Mouse (Mus musculus) cerebellum, postnatal 14 days (tissue): Measurements from ENCODE around the gene Klf15.
A peak's percentile ranks its signal among the peaks of the same experiment; 100 is the strongest.

Experiments
- DNase-seq, 2 experiments: peaks; one replicate each; pipeline ENCODE4 v3.0.0; 2021; ENCODE audit warnings: mixed read lengths in 2 of 2

Klf15 gene

DNA sequence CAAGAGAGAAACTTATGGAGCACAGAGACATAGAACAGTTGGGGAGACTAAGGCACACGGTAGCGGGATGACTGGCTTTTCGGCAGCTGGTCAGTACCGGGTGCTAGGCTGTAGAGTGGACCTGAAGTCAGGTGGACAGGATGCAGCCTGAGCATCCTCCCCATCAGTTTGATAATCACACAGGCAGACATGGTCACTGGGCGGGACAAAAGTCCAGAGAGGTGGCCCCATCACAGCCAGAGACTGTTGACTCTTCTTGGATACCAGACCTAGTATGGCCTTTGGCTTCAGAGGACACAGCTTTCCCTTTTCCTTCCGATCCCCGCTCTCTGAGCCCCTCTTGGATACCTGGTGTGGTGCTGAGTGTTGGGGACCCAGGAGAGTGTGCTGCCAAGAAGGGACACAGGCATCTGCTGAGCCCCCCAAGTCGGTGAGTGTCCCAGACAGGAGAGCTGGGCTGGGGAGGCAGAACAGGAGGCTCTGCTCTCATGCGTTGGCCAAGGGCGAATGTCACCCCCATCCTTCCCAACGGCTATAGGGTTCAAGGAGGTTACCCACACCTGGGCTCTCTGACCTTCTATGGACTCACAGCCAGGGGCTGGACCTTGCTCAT lies 2.8 kb downstream of the Klf15 start:
- DNase-seq = no peak

DNA sequence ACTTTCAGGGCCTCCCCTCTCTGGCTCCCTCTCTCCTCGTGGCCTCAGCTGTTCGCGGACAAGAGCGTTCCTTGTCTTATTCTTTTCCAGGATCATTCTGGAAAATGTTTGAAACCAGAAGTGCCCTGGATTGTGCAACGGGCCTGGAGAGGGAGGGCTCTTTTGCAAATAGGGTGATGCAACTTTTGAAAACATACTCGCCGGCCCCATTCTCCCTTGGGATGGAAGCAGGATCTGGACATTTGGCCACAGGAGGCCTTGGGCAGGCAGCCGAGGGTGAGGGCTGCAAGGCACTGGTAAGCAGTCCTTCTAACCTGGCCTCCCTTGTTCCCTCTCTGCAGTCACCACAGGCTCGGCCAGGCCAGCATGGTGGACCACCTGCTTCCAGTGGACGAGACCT lies 3.7 kb downstream of the Klf15 start:
- DNase-seq = no peak

- DNase-seq = no peak
These were observed 4.6 kb downstream of the Klf15 start for GRCm38 (mm10) chr6:90466847-90467410.

GRCm38 (mm10) chr6:90468216-90468615 lies 5.8 kb downstream of the Klf15 start:
- no peak for DNase-seq

GRCm38 (mm10) chr6:90469041-90469440 lies 6.7 kb downstream of the Klf15 start:
- DNase-seq = no peak

GRCm38 (mm10) chr6:90470255-90470654 lies 7.9 kb downstream of the Klf15 start:
- no peak for DNase-seq

DNA sequence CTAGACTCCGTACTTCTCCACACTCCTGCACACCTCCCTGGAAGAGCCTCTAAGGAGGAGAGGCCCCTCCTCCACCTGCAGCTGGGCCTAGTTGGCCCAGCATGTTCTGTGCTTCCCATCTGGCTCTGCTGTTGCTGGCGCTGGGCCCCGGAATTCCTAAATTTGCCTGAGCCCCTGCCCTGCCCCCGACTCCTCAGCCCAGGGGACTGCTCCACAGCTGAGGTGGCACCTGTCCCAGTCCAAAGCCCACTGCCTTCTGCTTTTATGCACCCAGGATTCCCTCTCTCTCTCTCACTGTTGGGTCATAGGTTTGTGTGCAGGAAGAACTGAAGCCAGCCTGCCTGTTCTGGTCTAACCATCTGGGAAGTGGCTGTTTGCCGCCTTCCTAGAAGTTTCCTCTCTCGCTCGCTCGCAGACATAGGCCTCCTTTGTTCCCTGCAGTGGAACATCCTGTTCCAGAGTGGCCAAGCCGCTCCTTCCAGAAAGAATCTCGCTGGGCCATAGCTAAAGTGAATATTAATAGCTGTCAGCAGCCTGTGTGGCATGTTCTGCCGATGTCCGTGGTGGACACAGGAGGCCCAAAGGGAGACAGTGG lies 8.7 kb downstream of the Klf15 start:
- DNase-seq = peak; percentile 34 to 51

DNA sequence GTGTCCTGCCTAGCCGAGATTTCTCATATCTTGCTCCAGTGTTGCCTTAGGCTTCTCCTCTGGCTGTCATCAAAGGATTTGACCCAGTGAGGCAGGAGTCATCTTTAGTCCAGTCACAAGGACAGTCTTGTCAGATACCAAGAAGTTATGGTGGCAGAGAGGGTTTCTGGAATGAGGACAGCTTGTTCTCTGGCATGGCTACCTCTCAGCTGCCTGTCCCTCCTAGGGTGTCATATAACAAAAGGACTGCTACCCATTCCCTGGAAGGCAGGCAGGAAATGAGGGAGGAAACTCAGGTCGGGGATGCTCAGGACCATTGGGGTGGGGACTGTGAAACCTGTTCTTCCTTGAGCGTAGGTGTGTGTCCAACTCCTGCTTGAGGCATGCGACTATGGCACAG lies 9.7 kb downstream of the Klf15 start:
- DNase-seq = no peak

- no peak for DNase-seq
These were observed 10.3 kb downstream of the Klf15 start for GRCm38 (mm10) chr6:90472697-90473096.

DNA sequence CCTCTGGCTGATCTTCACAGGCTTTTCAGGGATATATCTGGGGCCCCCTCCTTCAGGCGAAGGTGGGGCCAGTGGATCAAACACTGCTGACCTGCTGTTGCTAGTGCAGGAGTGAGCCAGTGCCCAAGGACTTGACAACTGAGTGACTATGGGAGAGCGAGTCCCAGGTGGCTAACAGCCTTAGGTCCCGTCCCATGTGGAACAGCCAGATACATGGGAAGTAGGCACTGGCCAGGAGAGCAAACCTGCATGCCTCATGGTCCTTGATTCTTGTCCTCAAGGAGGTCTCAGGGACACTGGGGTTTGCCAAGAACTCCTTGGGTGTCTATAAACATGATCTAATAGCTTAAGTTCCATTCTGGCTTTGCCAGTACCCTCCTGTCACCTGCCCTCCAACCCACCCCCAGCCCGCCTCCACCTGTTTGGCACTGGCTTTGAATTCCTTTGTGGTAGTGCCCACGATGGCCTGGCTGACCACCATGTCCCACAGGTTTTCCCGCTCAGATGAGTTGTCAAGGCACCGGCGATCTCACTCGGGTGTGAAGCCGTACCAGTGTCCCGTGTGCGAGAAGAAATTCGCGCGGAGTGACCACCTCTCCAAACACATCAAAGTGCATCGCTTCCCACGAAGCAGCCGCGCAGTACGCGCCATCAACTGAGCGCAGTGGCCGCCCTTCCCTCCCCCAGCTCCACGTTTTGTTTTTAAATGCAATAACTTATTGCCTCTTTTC lies 11.4 kb downstream of the Klf15 start:
- DNase-seq = no peak

DNA sequence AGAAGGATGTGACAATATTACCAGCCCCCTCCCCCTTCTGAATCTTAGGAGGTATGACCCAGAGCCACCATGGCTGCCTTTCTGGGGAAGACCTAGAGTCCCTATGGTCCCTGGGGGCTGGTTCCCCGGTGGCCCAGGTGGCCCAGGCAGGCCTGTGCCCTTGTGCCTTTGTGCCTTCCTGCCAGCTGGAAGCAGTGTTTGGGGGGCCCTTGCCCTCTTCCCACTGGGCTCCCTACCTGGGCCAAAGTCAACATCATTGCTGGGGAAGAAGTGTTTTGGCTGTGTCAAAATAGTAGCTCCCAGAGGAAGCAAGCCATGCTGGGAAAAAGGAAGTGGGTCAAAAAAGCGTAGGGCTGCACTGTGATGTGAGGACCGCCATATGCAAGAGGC lies 12.0 kb downstream of the Klf15 start:
- DNase-seq = no peak

- no peak for DNase-seq
These were observed 12.9 kb downstream of the Klf15 start for GRCm38 (mm10) chr6:90475176-90475853.

GRCm38 (mm10) chr6:90475854-90476212 lies 13.5 kb downstream of the Klf15 start:
- DNase-seq = no peak

- peak; percentile 78 to 85 for DNase-seq
These were observed 14.7 kb downstream of the Klf15 start for GRCm38 (mm10) chr6:90476941-90477518.

- no peak for DNase-seq
These were observed 21.9 kb downstream of the Klf15 start for GRCm38 (mm10) chr6:90484249-90484648.

- DNase-seq = no peak
These were observed 22.5 kb downstream of the Klf15 start for GRCm38 (mm10) chr6:90484876-90485275.

- no peak for DNase-seq
These were observed 24.0 kb downstream of the Klf15 start, which contains the start of gene Aldh1l1 for GRCm38 (mm10) chr6:90486176-90486921. Gene Aldh1l1 (plus strand): TSS chr6:90486427.

DNA sequence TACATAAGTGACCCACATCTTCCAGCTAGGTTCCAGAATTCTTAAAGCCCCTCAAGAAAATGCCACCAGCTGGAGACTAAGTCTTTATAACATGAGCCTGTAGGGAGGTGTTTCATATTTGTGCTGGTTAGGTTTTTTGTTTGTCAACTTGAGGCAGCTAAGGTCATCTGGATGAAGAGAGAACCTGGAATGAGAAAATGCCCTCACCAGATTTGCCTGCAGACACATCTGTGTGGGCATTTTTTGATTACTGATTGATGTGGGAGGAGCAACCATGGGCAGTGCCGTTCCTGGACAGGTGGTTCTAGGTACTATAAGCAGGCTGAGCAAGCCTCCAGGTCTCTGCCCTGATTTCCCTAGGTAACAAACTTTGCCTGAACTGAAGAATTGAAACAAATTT lies 25.2 kb downstream of the Klf15 start:
- DNase-seq = no peak

GRCm38 (mm10) chr6:90489532-90489931 lies 27.2 kb downstream of the Klf15 start:
- DNase-seq = no peak

DNA sequence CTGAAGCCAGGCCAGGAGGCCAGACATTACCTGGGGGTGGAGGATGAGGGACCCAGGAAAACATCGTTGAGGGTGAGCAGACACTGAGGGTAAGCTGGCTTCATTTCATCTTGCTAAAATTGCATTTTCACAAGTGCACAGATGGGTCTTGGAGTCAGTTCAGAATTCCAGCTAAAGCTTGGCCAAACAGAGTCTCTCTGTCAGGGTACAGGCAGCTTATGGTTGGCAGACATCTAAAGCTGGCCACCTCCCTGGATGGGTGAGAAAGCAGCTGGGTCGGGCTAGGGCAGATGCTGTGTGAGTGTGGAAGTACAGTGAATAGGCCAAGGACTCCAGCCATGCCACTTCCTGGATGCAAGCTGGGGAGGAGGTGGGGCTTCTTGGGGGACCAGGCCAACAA lies 28.6 kb downstream of the Klf15 start:
- peak; percentile 53 to 55 for DNase-seq

DNA sequence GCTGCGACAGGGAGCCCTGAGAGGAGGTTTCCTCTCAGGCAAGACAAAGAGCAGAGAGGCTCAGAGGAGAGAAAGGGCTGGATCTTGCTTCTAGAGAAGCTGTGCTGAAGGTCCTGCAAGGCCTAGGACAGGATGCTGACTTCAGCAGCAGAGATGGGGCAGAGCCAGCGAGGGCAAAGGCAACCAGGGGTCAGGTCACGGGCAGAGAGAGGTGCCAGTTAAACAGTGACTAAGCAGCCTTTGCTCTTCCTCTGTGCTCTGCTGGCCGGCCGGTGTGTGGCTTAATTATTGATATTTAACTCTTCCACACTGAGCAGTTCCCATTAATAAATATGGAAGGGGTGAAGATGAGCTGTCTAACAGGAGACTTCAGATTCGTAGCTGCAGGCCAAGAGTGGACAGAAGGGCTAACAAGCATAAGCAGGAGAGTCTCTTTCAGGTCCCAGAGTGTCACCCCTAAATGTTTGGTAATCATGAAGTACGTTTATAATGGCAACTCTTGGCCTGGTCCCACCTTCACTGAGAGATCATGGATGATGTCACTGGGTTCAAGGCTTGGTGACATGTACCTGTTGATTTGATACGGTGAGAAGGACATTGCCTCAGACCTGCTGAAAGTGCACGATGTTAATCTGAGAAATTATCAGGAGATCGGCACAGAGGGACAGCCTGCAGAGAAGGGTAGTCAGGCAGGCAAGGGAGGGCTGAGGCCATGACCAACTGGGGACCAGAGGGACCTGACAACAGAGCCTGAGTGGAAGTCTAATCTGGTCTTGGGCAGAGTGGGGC lies 29.8 kb downstream of the Klf15 start:
- no peak for DNase-seq
